Mouse (Mus musculus) left cerebral cortex, postnatal 36 days (tissue): ENCODE data around the gene Kalrn. TPM values are rescaled to one million over a fixed set of nuclear protein-coding genes. Genes with fewer than 3 reads are reported as not detected.

Source experiments
- DNase-seq, 2 experiments: peaks; one replicate each; pipeline ENCODE4 v3.0.0; 2021 to 2022; ENCODE audit warnings: low spot score in 2 of 2, mixed read lengths in 1 of 2
- intact Hi-C: fragments of 180-260 bp; cut with DNase I; formaldehyde crosslinking; loops from one replicate; pipeline ENCODE4 v1.15.1; 2025
- total RNA-seq, 2 experiments: library from RNA; stranded (reverse); gene quantifications; 2 replicates each; pipeline ENCODE4 v1.2.3; 2021

The Kalrn gene
- total RNA-seq, 2 experiments from 2014 or later: 564 to 585 TPM

- intact Hi-C loops: no loop called here
- no peak for DNase-seq
Observed at GRCm38 (mm10) chr16:33923758-33924157, 649.6 kb downstream of the Kalrn start.

GRCm38 (mm10) chr16:33923001-33923316 lies 650.4 kb downstream of the Kalrn start:
- intact Hi-C loops: no loop called here
- no peak for DNase-seq

- DNase-seq: no peak
- intact Hi-C loops: no loop called here
Observed at GRCm38 (mm10) chr16:33922111-33923000, 651.0 kb downstream of the Kalrn start.

GRCm38 (mm10) chr16:33921514-33921913 lies 651.8 kb downstream of the Kalrn start:
- no peak for DNase-seq
- intact Hi-C loops: no loop called here

Other genes starting within 250 kb of the Kalrn start
- gene Ropn1, start 76.4 kb upstream of the Kalrn start, total RNA-seq: under 1 TPM in 1 of 2 experiments, not detected in 1; 0.49 TPM
- 1 to 10 TPM; 2.4 TPM for gene Ccdc14, start 117.1 kb upstream of the Kalrn start, total RNA-seq
- 10 to 100 TPM; 13.7 to 19.1 TPM for gene Mylk, start 171.7 kb upstream of the Kalrn start, total RNA-seq